Mouse (Mus musculus): Measurements from ENCODE around the gene Marveld1.

- no peak for TF ChIP-seq GATA1 (IDR thresholded peaks at IDR 0.05; ENCODE audit: borderline replicate concordance, low read length)
- no peak for TF ChIP-seq FLI1 (IDR thresholded peaks at IDR 0.05; ENCODE audit: low read length)
Measured at GRCm38 (mm10) chr19:42163764-42164163, 16.6 kb downstream of the Marveld1 start, which contains the start of gene Zfyve27.

Data from megakaryocyte, embryonic 14.5 days (primary cell).